Mouse (Mus musculus) kidney, embryonic 14.5 days (tissue): ENCODE data around the gene Sft2d1. TPM values are rescaled to one million over a fixed set of nuclear protein-coding genes. Genes with fewer than 3 reads are reported as not detected.

ENCODE experiments used
- polyA plus RNA-seq: library from polyadenylated mRNA; unstranded; fragments of >200 nt; fragmentation: Nextera tagmentation; extraction: Ambion mirVana; gene quantifications from 2 replicates; pipeline ENCODE4 v1.2.1, GENCODE M21; 2014

Sft2d1 gene
- polyA plus RNA-seq, 1 experiment from 2014 or later, result 68.2 TPM

Other genes starting within 250 kb of the Sft2d1 start
- 0.27 and 0.58 TPM in 2 replicates for gene Gm49673, start 163.3 kb upstream of the Sft2d1 start, polyA plus RNA-seq
- gene Rnaset2a, start 163.0 kb upstream of the Sft2d1 start, polyA plus RNA-seq, result 35.3 and 37.9 TPM in 2 replicates
- gene Fgfr1op, start 145.6 kb upstream of the Sft2d1 start, polyA plus RNA-seq, result 31.1 and 50.4 TPM in 2 replicates
- gene Ccr6, start 75.1 kb upstream of the Sft2d1 start, polyA plus RNA-seq, result not detected in 2 replicates
- 145 and 173 TPM in 2 replicates for gene Mpc1, start 28.2 kb upstream of the Sft2d1 start, polyA plus RNA-seq
- gene Prr18, start 26.4 kb downstream of the Sft2d1 start, polyA plus RNA-seq, result 0.43 and 0.49 TPM in 2 replicates
- gene T2, start 44.9 kb downstream of the Sft2d1 start, polyA plus RNA-seq, result 0.19 and 0.46 TPM in 2 replicates
- 0.31 and 0.33 TPM in 2 replicates for gene T, start 123.3 kb downstream of the Sft2d1 start, polyA plus RNA-seq
- 1.8 and 2.3 TPM in 2 replicates for gene Pde10a, start 214.3 kb downstream of the Sft2d1 start, polyA plus RNA-seq